Mouse (Mus musculus) monocyte, adult 2 months (primary cell): ENCODE data around the gene 4930415O20Rik.

ENCODE experiments used
- DNase-seq, 2 experiments: peaks; one replicate each; pipeline ENCODE4 v3.0.0; 2022; ENCODE audit warnings: low spot score in 2 of 2, low read depth in 1 of 2

Gene 4930415O20Rik

GRCm38 (mm10) chr15:98604041-98604575, 33.3 kb downstream of the 4930415O20Rik start:
- no peak for DNase-seq

- no peak for DNase-seq
These were observed 35.3 kb downstream of the 4930415O20Rik start for GRCm38 (mm10) chr15:98606051-98606536.

GRCm38 (mm10) chr15:98606739-98607138, 35.9 kb downstream of the 4930415O20Rik start:
- DNase-seq: no peak

- no peak for DNase-seq
These were observed 36.8 kb downstream of the 4930415O20Rik start for GRCm38 (mm10) chr15:98607557-98607956.

GRCm38 (mm10) chr15:98608058-98608783, 37.4 kb downstream of the 4930415O20Rik start:
- no peak for DNase-seq

- DNase-seq: no peak
These were observed 38.0 kb downstream of the 4930415O20Rik start for GRCm38 (mm10) chr15:98608784-98609250.

GRCm38 (mm10) chr15:98609331-98610130, 38.7 kb downstream of the 4930415O20Rik start, which contains the start of gene Adcy6:
TSS of gene Adcy6 (minus strand) at chr15:98610076.
- no peak for DNase-seq

- DNase-seq: no peak
These were observed 39.4 kb downstream of the 4930415O20Rik start for GRCm38 (mm10) chr15:98610131-98610633.

GRCm38 (mm10) chr15:98612229-98612628, 41.4 kb downstream of the 4930415O20Rik start:
- DNase-seq: no peak

GRCm38 (mm10) chr15:98614551-98614950, 43.7 kb downstream of the 4930415O20Rik start:
- DNase-seq: no peak

GRCm38 (mm10) chr15:98614971-98615370, 44.2 kb downstream of the 4930415O20Rik start:
- no peak for DNase-seq

GRCm38 (mm10) chr15:98615751-98616150, 44.9 kb downstream of the 4930415O20Rik start:
- no peak for DNase-seq

- DNase-seq: no peak
These were observed 45.8 kb downstream of the 4930415O20Rik start for GRCm38 (mm10) chr15:98616362-98617175.

GRCm38 (mm10) chr15:98617176-98617537, 46.4 kb downstream of the 4930415O20Rik start:
- DNase-seq: no peak

- no peak for DNase-seq
These were observed 51.4 kb downstream of the 4930415O20Rik start for GRCm38 (mm10) chr15:98622199-98622598.

GRCm38 (mm10) chr15:98622721-98623120, 51.9 kb downstream of the 4930415O20Rik start:
- DNase-seq: no peak

GRCm38 (mm10) chr15:98623361-98623821, 52.6 kb downstream of the 4930415O20Rik start:
- no peak for DNase-seq

GRCm38 (mm10) chr15:98626078-98626477, 55.3 kb downstream of the 4930415O20Rik start:
- DNase-seq: no peak

- no peak for DNase-seq
These were observed 55.8 kb downstream of the 4930415O20Rik start for GRCm38 (mm10) chr15:98626487-98627212.
